Mouse (Mus musculus): Measurements from ENCODE around the gene Reps2. TPM values are rescaled to one million over a fixed set of nuclear protein-coding genes. Genes with fewer than 3 reads are reported as not detected.

The Reps2 gene
- total RNA-seq, 2 experiments from 2014 or later = 4.0 to 6.2 TPM

DNA sequence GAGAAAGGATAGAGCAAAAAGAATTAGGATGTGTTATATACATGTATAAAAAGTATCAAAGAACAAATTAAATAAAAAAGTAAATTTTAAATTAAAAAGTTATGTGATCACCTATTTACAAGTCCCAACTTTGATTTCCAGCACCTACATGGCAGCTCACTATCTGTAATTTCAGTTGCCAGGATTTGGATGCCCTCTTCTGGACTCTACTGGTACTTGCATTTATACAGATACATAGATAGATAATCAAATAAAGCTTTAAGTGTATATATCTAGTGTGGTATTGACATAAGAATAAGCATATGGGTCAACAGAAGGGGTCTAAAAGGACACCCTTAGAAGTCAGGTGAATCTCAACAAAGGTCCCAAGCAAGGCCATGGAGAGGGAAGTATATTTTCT lies 155.7 kb downstream of the Reps2 start:
- DNase-seq = no peak

DNA sequence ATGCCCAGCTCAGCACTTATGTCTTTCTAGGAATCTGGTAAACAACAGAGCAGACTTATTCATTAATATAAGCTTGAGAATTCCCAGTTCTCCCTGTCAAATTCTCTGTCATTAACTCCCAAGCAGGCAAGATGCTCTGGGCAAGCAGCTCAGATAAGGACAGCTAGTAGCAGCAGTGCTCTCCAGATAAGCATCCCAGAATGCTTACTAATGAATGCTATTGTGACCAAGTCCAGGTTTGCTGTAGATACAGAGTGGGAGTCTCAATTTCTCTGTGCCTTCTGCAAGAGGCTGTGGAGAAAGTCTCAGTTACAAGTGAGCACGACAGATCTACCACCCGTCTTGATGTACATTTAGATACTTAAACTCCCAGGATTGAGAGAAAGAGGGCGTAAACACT lies 173.2 kb downstream of the Reps2 start:
- DNase-seq = no peak

DNA sequence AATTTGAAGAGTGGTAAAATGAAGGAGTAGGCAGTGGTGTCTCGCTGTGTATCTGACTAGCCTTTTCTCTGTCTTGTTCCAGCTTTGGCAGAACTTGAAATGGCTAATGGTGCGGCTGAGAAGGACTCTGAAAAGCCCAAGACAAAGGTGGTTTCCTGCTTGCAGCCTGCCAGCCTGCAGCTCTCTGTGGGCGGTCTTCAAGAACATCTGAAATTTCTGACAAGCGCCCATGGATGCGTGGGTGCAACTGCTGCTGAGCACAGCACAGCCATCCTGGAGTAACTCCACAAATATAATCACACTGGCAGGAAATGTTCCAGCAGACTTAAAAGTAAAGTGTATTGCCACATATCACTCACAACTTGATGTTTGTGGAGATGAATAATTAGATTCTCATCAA lies 181.3 kb downstream of the Reps2 start:
- DNase-seq = no peak

DNA sequence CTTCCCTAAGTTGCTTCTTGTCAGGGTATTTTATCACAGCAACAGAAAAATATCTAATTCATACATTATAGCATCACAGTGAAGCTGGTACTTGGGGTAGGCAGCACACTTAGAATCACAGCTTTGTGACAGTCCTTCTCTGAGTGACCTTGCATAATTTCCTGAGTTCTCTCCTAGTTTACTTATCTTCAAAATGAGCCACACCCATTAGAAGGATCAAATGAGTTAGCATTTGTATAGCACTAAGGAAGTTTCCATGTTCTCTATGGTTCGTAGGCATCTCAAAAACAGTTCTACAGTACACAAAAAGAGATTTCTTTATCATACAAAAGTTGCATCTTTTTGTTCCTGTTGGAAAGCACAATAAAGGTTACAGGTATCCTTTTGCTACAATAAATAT lies 187.0 kb downstream of the Reps2 start:
- no peak for DNase-seq

DNA sequence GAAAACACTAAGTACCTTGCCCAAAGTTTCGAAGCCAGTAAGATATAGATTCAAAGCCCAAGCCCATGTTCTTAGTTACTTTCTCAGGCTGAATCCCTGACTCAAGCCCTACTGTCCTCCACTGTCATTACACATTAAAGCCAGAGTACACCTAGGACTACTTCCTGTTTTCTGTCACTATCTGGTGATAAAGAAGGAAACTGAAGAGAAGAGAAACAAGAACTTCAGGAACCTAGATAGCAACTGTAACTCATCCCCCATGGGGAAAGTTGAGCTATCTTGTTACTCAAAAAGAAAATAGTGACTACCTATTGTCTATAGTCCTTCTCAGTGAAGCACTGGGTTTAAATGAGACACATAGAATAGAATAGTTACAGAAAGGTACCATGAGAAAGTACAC lies 188.1 kb downstream of the Reps2 start:
- no peak for DNase-seq

DNA sequence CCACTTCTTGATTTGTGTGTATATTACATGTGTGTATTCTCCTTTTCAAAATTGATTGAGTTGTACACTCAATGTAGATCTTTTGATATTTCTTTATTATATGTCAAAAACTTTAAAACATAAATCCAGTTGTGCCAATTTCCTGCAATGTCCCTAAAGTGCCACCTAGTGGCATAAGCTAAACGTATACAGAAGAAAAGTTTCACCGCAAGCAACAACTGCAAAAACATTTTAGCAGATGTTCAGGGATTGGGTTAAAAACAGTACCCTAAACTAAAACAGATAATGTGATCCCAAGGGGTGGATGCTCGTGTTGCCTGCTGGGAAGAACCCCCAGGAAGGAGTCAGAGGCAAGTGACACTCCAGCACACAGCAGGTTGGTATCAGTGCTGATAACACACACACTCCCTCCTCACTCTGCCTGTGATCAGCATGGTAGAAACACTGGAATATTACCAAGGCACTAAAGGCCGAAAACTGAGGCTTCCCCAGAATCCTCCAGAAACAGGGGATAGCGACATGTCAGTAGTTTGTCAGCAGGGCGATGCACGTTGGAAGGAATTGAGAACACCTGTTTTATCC lies 189.5 kb downstream of the Reps2 start:
- peak; percentile 1 for DNase-seq

DNA sequence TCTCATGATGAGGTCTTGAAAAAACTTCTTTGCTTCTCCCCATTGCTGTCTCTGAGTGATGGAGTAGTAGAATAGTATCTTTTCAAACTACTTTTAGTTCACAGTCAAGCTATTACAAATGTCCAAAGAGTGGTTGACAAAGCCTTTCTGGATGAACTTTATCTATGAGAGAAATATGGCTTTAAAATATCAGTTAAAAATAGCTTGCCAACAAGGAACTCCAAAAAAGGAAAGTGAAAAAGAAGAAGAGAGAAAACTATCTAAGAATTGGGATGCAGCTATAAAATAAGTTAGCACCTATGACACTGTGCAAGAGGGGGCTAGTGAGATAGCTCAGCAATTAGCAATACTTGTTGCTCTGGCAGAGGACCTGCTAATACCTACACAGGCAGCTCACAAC lies 190.8 kb downstream of the Reps2 start:
- DNase-seq = no peak

DNA sequence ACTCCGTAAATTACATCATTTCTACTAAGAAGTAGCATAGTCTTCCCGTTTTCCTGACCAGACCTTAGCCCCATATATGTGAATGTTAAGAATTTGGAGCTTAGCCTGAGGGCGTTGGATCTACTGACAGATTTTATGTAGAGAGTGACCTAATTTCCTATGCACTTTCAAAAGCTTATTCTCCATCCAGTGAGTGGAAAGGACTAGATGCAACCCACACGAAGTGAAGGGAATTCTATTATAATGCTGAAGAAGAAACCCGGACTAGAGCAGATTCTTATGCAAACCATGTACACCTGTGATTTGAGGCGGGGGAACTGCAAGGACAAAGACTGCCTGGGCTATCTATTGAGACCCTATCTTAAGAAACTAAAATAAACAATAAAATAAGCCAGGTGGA lies 195.5 kb downstream of the Reps2 start:
- DNase-seq = no peak

DNA sequence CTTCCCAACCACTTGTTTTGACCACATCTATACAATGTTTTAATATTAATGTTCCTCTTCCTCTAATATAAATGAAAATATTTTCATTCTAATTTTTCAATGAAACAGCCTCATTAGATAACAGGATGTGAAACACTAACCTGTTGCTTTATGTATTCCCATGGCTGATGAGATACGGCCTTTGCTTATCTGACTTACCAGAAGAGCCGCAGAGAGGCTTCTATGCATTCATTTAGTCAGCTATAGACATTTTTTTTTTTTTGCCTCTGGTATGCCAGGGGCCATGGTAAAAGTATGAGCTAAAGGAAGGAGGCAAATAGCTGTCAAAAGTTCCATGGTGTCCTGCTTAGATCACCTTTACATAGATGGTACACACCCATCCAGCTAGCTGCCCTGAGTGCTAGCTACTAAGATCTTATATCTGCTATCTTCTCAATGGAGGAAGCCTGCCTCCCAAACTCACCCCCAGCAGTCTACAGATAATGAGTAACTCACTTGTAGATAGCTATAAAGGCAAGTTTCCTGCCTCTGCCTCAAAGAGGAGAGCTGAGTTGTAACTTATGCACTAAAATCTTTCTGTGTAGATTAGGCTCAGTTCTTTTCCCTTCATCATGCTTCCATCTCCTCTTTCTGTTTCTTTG lies 196.7 kb downstream of the Reps2 start:
- no peak for DNase-seq

DNA sequence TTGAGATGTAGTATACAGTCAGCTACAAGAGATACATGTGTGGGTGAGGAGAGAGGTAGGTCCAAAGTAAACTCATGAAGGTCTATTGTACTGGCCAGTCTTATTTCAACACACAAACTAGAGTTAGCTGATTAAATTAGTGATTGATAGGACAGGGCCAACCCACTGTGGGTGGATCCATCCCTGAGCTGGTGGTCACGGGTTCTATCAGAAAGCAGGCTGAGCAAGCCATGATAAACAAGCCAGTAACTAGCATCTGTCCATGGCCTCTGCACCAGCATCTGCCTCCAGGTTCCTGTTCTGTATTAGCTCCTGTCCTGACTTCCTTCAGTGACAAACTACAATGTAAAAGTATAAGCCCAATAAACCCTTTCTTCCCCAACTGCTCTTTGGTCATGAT lies 200.1 kb downstream of the Reps2 start:
- no peak for DNase-seq

DNA sequence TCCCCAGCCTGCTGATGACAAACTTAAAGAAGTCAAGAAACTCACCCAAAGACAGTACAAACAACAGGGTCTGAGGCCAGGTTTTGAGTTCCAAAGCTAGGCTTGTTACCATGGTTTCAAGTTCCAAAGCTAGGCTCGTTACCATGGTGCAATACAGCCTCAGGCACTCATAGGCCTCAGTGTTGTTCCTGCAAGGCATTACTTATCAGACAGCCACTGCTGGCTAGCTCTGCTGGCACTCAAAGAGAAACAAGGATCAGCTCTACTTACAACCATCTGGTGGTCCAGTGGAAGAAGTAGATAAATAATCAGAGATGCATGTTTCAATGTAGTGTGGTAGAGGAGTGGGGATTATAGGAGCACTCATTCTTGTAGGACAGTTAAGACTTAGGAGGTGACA lies 200.5 kb downstream of the Reps2 start:
- DNase-seq = no peak

DNA sequence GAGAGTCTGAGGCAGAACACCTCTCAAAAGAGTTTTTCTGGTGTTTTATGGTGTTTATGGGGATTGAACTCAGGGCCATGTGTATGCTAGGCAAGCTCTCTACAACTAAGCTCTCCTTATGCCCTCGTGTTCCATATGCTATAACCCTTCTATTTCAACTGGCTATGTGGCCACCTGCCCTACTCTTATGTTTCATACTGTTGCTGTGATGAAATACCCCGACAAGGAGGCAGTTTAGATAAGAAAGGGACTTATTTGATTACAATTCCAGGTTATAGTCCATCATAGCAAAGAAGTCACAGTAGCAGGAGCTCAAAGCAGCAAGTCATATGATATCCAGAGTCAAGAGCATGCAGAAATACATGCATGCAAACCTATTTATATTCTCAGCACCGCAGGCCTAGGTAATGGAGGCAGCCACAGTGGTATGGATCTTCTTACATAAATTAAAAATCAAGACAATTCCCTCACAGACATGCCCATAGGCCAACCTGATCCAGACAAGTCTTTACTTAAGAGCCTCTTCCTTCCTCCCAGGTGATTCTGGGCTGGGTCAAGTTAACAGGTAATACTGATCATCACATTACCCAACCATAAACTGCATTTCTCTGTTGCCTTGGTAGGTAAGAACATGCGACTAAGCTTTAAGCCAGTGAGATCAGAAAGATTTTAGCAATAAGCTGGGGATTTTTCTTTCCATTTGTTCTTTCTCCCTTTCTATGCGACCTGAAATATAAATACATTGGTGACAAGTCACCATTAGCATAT lies 210.5 kb downstream of the Reps2 start:
- DNase-seq = no peak

DNA sequence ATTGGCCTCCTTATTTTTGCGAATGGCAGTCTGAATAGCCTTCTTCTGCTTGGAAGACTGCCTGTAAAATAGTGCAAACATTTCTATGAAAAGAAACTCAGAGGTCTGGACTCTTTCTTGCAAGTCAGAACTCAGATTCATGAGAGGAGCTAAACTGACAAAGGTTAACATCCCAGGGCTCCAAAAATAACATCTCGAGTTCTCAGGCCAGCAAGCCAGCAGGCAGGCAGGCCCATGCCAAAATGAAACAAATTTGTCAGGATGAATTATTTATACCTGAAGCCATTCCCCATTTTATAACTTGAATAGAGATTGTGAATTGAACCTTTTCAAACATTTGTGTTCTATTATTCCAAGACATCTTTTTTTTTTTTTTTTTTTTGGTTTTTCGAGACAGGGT lies 215.8 kb downstream of the Reps2 start:
- no peak for DNase-seq

DNA sequence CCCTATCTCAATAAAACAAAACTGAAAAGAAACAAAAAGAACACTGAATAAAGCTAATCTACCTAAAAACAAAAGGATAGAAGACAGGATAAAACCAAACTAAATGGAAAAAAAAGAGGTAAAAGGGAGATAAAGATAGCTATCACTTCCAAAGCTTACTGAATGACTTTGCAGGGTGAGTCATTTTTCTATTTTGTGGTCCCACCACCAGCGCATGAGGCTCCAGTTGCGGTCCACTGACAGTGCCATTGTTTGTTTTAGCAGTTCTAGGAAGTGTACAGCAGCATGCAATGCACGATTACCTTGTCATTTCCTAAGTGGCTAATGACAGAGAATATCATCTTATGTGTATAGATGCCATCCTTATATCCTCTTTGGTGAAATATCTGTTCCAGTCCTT lies 224.0 kb downstream of the Reps2 start:
- no peak for DNase-seq

DNA sequence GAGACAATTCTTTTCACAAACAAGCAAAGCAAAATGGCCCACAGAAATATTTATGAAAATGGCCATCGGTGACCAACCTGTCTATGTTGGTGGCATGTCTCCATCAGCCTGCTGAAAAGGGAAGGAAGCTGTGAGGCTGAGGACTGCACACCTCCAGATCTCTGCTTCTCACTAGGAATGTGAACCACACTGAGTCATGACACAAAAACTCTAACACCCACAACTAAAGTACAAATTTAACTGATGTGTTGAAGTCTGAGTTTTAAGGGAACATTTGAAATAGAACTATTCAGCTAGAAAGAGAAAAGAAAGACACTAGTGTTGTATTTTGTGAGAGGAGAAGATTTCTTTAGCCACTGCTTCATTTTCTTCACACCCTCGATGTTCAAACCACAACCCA lies 230.3 kb downstream of the Reps2 start:
- DNase-seq = no peak

DNA sequence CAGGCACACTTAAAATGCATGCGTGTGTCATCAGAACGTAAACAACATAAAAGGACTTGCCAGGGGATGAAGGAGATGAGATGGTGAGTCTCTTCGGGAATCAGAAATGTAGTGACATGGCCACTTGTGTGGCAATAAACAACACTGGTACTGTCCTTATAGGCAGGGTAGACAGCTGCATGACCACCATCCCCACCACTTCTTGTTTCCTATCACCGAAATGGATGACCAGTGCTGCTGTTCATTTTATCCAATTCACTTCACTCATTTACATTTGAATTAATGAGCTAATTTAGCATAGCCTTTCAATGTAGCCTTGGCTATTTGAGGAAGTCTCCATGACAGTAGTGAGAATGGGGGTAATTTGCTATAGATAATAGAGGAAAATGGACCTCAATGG lies 236.2 kb downstream of the Reps2 start:
- no peak for DNase-seq

DNA sequence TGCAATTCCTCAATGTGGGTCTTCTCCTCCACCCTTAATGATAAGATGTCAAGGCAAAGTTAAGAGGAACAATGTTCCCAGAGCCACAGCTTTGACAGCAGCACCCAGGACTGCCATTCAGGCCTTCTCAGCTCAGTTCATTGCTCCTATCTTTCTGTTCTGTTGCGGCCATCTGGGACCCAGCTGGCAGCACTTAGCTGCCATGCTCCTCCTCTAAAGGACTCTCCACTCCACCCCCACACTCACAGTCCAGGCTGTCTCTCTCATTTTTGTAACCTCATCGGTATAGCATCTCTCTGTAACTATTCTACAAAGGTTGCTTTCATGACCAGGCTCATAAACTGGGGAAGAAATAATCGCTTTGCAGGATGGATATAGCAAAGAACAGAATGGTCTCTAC lies 241.0 kb downstream of the Reps2 start:
- DNase-seq = no peak

DNA sequence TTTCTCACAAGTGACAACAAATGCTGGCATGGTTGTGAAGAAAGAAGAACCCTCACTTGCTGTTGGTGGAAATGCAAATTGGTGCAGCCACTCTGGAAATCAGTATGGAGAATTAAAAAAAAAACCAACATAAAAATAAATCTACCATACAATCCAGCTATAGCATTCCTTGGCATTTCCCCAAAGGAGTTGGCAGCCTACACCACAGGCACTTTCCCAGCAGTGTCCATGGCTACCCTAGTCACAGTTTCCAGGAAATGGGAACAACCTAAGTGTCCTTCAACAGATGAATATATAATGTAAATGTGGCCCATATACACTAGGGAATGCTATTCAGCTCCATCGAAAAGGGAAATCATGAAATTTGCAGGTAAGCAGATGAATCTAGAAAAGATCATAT lies 262.7 kb downstream of the Reps2 start:
- no peak for DNase-seq

DNA sequence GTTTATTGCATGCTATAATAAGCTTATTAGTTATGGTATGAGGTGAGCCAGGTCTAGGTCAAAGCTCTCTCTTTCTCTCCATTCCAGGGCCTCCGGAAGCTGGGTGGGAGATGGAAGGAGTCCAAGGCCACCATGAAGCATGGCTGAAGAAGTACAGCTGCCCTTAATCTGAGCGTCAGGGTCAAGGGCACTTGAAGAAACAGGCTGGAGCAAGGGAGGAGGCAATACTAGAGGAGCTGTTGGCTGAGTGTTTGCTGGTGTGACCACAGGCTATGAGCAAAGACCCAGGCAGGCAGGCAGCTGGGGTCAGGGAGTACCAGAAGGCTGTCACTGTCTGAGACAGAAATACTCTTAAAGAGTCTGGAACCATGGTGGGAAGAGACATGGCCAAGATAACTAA lies 280.2 kb downstream of the Reps2 start:
- DNase-seq = no peak

Other genes with a start within 250 kb of the Reps2 start
- 100 to 1,000 TPM; 174 to 178 TPM for gene Rbbp7, start 116.8 kb upstream of the Reps2 start, total RNA-seq (2021)
- gene Txlng, start 185.8 kb upstream of the Reps2 start, total RNA-seq (2021) = 10 to 100 TPM; 24.4 to 31.0 TPM
- gene Syap1, start 244.8 kb upstream of the Reps2 start, total RNA-seq (2021) = 10 to 100 TPM; 67.1 to 73.8 TPM